Mouse (Mus musculus): ENCODE results near the gene Btbd9.

The Btbd9 gene

GRCm38 (mm10) chr17:30395261-30395660 is 181.0 kb downstream of the Btbd9 start:
- DNase-seq (ENCODE audit: low read depth, low spot score) = peak; percentile 67

GRCm38 (mm10) chr17:30392031-30392430 is 184.3 kb downstream of the Btbd9 start:
- no peak for DNase-seq (ENCODE audit: low read depth, low spot score)

- DNase-seq (ENCODE audit: low read depth, low spot score) = no peak
Observed at GRCm38 (mm10) chr17:30391220-30391619, 185.1 kb downstream of the Btbd9 start.

GRCm38 (mm10) chr17:30389686-30390085 is 186.6 kb downstream of the Btbd9 start:
- DNase-seq (ENCODE audit: low read depth, low spot score) = no peak

GRCm38 (mm10) chr17:30388817-30389216 is 187.5 kb downstream of the Btbd9 start:
- DNase-seq (ENCODE audit: low read depth, low spot score) = no peak

- DNase-seq (ENCODE audit: low read depth, low spot score) = no peak
Observed at GRCm38 (mm10) chr17:30388391-30388790, 187.9 kb downstream of the Btbd9 start.

DNA sequence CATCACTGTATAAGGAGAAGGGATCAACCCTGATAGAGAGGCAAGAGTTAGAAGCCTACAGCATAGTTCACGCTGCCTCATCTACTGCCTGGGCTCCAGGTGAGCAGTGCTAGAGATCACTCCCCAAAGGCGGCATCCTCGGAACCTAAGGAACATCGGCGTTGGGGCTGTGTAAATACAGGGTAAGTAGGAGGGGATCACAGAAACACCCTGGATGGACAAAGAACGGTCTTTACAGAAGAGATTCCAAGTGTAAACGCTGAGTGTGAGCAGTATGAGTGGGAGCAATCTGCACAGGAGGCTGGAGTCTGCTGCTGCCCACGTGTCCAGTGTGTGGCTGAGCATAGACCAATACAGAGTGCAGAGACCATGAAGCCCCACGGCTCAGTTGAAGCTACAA is 190.0 kb downstream of the Btbd9 start:
- DNase-seq (ENCODE audit: low read depth, low spot score) = no peak

GRCm38 (mm10) chr17:30383649-30384048 is 192.6 kb downstream of the Btbd9 start:
- no peak for DNase-seq (ENCODE audit: low read depth, low spot score)

- DNase-seq (ENCODE audit: low read depth, low spot score) = no peak
Observed at GRCm38 (mm10) chr17:30378221-30379010, 197.9 kb downstream of the Btbd9 start.

GRCm38 (mm10) chr17:30377754-30378153 is 198.5 kb downstream of the Btbd9 start:
- no peak for DNase-seq (ENCODE audit: low read depth, low spot score)

- DNase-seq (ENCODE audit: low read depth, low spot score) = no peak
Observed at GRCm38 (mm10) chr17:30375107-30375506, 201.2 kb downstream of the Btbd9 start.

GRCm38 (mm10) chr17:30368559-30368958 is 207.7 kb downstream of the Btbd9 start:
- DNase-seq (ENCODE audit: low read depth, low spot score) = no peak

DNA sequence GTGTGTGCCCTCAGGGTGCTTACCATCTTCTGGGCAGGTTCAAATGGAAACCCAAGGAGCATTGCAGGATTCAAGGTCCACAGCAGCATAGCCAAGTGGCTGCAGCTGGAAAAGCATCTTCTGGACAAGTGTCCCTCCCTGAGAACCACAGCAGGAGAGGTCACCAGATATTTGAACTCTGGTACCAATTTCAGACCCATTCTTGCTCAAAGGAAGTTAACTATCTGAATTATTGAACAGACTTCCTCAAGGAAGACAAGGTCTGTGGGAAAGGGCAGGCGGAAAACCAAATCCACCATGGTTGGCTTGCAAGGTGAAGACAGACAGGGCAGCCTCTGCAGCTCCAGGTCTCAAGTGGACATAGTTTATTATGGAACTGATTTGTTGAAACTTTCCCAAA is 211.6 kb downstream of the Btbd9 start:
- no peak for DNase-seq (ENCODE audit: low read depth, low spot score)

GRCm38 (mm10) chr17:30363365-30363764 is 212.9 kb downstream of the Btbd9 start:
- DNase-seq (ENCODE audit: low read depth, low spot score) = no peak

DNA sequence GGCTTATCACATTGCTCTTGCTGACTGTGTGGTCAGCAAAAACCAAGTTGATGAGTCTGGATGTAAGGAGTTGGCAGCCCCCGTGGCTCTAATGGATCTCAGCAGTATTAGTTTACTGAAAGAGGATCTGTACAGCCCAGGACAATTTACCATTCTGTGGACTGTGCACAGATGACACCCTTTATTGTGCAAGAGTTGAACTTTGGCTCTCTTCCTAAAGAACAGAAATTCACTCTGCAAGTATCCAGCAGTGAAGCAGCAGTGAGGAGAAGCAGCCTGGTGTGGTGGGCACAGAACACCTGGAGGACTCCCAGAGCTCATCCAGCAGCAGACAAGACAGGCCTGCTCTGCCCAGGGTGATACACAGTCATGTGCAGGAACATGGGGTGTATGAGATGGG is 215.6 kb downstream of the Btbd9 start:
- peak; percentile 34 for DNase-seq (ENCODE audit: low read depth, low spot score)

DNA sequence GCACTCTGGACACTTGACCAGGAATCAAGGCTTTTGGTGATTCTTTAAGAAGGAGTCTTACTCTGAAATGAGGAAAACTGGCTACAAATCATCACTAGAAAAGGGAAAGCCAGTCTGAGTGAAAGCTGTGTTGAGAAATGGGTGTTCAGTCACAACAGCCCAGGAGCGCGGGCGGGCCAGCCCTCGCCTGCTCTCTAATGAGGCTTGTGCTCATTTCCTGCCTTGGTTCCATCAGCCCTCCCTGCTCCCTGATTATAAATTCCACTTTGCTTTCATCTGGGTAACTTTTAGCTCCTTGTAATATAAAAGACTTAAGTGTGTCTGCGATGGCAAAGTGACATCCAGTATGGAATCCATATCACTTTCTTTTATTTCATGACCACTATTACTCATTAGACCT is 216.9 kb downstream of the Btbd9 start:
- no peak for DNase-seq (ENCODE audit: low read depth, low spot score)

GRCm38 (mm10) chr17:30355431-30355830 is 220.9 kb downstream of the Btbd9 start:
- no peak for DNase-seq (ENCODE audit: low read depth, low spot score)

DNA sequence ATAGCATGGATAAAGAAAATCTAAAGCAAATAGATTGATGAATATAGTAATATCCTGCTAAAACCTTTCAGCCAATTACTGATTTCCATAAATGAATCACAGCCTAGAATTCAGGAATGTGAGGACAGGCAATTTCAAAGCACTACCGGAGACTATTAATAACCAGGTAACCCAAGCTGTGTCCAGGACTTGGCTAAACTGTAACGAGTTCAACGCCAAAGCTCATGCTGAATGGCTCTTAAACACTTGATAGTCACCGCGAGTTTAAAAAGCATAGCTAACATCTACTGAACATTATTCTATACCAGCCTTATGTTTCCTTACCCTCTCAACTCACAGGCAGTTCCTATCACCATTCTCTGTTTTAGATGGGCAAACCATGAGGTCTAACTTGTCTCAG is 221.9 kb downstream of the Btbd9 start:
- peak; percentile 38 for DNase-seq (ENCODE audit: low read depth, low spot score)

DNA sequence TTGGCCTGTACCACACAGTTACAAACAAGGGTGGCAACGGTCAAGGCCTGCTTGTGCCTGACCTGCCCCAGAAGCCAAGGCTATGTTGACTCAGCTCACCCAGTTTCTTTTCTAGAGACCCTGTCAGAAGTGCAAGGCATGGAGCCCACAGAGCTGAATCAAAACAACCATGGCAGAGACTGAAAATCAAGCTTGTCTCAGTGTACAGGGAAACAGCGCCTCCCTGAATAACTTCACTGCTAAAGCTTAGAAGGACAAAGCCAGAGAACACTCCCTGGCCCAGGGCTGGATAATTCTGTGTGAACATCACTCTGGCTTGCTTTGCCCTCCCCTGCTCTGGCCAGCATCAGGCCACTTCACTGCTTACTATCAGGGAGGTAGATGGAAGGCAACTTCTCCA is 228.3 kb downstream of the Btbd9 start:
- no peak for DNase-seq (ENCODE audit: low read depth, low spot score)

GRCm38 (mm10) chr17:30347101-30347613 is 229.1 kb downstream of the Btbd9 start:
- no peak for DNase-seq (ENCODE audit: low read depth, low spot score)

DNA sequence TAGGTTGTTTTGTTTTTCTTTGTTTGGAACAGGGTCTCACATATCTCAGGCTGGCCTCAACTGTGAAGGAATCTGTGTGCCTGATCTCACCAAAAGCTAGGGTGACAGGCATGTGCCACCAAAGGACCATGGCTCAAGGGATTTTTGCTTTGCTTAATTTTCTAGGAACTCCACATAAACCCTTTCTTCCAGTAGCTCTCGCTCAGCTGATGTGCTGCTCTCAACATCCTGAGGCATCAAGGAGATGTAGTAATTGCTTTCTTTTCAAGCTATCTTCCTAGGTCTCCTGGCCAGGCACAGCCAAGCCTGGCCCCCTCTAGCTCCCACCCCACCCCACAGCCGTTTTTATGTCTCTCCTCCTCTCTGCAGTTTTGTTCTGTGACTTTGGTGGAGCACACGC is 231.3 kb downstream of the Btbd9 start:
- DNase-seq (ENCODE audit: low read depth, low spot score) = no peak

DNA sequence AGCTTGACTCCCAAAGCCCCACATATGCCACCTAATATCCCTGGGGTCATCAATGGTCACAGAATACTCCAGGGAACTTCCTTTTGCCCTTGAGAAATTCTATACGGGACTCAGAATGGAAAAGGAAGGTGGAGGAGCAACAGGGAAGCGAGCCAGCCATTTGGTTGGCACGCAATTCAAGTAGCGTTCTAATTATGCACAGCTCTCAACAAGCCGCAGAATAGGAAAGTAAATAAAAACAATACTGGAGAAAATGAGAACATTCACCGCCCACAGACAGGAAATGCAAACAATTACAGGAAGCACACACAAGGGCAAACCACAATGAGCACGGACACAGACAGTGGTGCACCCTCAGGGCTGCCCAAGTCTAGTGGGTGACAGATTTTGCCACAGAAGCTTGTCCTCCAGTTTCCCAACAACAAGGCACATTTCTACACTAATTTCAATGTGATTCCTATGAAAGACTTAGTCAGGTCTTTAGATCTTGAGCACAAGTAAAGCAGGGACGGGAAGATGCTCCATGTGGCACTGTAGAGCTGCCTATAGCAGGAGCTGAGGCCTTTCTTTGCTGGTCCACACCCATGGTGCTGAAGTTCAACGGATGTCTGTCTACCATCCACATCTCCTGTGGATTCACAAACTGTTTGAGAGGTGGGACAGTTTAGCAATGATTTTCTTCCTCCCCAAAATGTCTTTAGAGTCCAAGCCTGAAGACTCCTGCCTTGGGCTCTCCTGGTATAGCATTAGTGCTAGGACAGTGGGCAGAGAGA is 232.4 kb downstream of the Btbd9 start:
- no peak for DNase-seq (ENCODE audit: low read depth, low spot score)

DNA sequence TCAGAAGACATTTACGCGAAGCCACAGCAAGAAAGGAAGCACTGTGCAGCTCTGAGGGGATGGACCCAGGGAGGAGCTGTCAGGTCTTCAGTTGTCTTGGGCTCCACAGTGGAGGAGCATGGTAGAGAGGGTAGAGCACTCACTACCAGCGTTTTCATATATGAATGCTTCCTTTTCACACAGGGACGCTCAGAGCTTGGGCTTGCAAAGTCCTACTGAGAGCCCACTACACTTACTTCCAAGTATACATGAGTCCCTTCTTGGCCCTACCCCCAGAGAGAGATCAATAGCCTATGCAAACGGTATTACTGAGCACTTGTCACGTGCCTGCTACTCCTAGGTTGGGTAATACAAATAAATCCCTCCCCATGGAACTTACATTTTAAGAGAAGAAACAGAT is 234.7 kb downstream of the Btbd9 start:
- no peak for DNase-seq (ENCODE audit: low read depth, low spot score)

Measured in skeletal muscle tissue, adult 2 months (tissue).